Mouse (Mus musculus): ENCODE measurements around the gene Spcs3.
"Not testable (repeated sequence)": the region's sequence is repeated elsewhere in the genome, so short reads cannot be mapped to it uniquely, and the experiment has no call there.

Spcs3 gene

GRCm38 (mm10) chr8:54529382-54530296 lies at the start of gene Spcs3, which contains the start of gene Asb5:
Gene Spcs3, minus strand, starts transcription at chr8:54529998.
Gene Asb5, plus strand, starts transcription at chr8:54529580.
- DNase-seq (ENCODE audit: low read depth, low spot score), result peak; percentile 87

- DNase-seq (ENCODE audit: low read depth, low spot score), result no peak
Measured at GRCm38 (mm10) chr8:54570618-54571609, 41.1 kb upstream of the Spcs3 start.

- no peak for DNase-seq (ENCODE audit: low read depth, low spot score)
Measured at GRCm38 (mm10) chr8:54567168-54567567, 37.4 kb upstream of the Spcs3 start.

- no peak for DNase-seq (ENCODE audit: low read depth, low spot score)
Measured at GRCm38 (mm10) chr8:54565603-54566260, 35.9 kb upstream of the Spcs3 start.

- no peak for DNase-seq (ENCODE audit: low read depth, low spot score)
Measured at GRCm38 (mm10) chr8:54565181-54565580, 35.4 kb upstream of the Spcs3 start.

GRCm38 (mm10) chr8:54562137-54562536 lies 32.3 kb upstream of the Spcs3 start:
- no peak for DNase-seq (ENCODE audit: low read depth, low spot score)

GRCm38 (mm10) chr8:54554921-54555320 lies 25.1 kb upstream of the Spcs3 start:
- no peak for DNase-seq (ENCODE audit: low read depth, low spot score)

- DNase-seq (ENCODE audit: low read depth, low spot score), result no peak
Measured at GRCm38 (mm10) chr8:54550026-54550574, 20.3 kb upstream of the Spcs3 start.

- no peak for DNase-seq (ENCODE audit: low read depth, low spot score)
Measured at GRCm38 (mm10) chr8:54548383-54548782, 18.6 kb upstream of the Spcs3 start.

- DNase-seq (ENCODE audit: low read depth, low spot score), result no peak
Measured at GRCm38 (mm10) chr8:54541331-54541730, 11.5 kb upstream of the Spcs3 start.

- DNase-seq (ENCODE audit: low read depth, low spot score), result no peak
Measured at GRCm38 (mm10) chr8:54537285-54537684, 7.5 kb upstream of the Spcs3 start.

GRCm38 (mm10) chr8:54535172-54535571 lies 5.4 kb upstream of the Spcs3 start:
- no peak for DNase-seq (ENCODE audit: low read depth, low spot score)

- DNase-seq (ENCODE audit: low read depth, low spot score), result no peak
Measured at GRCm38 (mm10) chr8:54528571-54528970, 1.2 kb downstream of the Spcs3 start.

GRCm38 (mm10) chr8:54526700-54527099 lies 3.1 kb downstream of the Spcs3 start:
- DNase-seq (ENCODE audit: low read depth, low spot score), result no peak

- peak; percentile 40 for DNase-seq (ENCODE audit: low read depth, low spot score)
Measured at GRCm38 (mm10) chr8:54525606-54526005, 4.2 kb downstream of the Spcs3 start.

- no peak for DNase-seq (ENCODE audit: low read depth, low spot score)
Measured at GRCm38 (mm10) chr8:54520516-54520915, 9.3 kb downstream of the Spcs3 start.

GRCm38 (mm10) chr8:54518756-54519460 lies 10.9 kb downstream of the Spcs3 start:
- no peak for DNase-seq (ENCODE audit: low read depth, low spot score)

- not testable (repeated sequence) for DNase-seq (ENCODE audit: low read depth, low spot score)
Measured at GRCm38 (mm10) chr8:54512200-54512599, 17.6 kb downstream of the Spcs3 start.

GRCm38 (mm10) chr8:54511791-54512190 lies 18.0 kb downstream of the Spcs3 start:
- DNase-seq (ENCODE audit: low read depth, low spot score), result no peak

GRCm38 (mm10) chr8:54509221-54509721 lies 20.5 kb downstream of the Spcs3 start:
- no peak for DNase-seq (ENCODE audit: low read depth, low spot score)

All from c-Kit-negative CD71-positive TER-119-positive erythroid progenitor cells, embryonic 14.5 days (primary cell).